Mouse (Mus musculus) limb, embryonic 15.5 days (tissue): ENCODE results near the gene Sgip1. TPM values are rescaled to one million over a fixed set of nuclear protein-coding genes. Genes with fewer than 3 reads are reported as not detected.

Experiments used
- ATAC-seq: fragments of 200-750 bp; cut with Nextera tagmentation; 2 replicates; pipeline ENCODE4 v1.8.0; 2017; ENCODE audit warnings: low read depth, moderate TSS enrichment; ENCODE audit not compliant: insufficient number of reproducible peaks, low FRiP score, low TSS enrichment
- H3K27ac ChIP-seq: fragments of 300-500 bp; sonication (generic); 2 replicates; pipeline ENCODE4 v1.5.1; 2015; ENCODE audit warnings: moderate library complexity, mild to moderate bottlenecking, inconsistent platforms
- H3K27me3 ChIP-seq: fragments of 300-500 bp; sonication (generic); 2 replicates; pipeline ENCODE4 v1.6.1; 2015; ENCODE audit warnings: inconsistent platforms
- H3K36me3 ChIP-seq: fragments of 300-500 bp; sonication (generic); 2 replicates; pipeline ENCODE4 v1.6.1; 2015; ENCODE audit warnings: inconsistent platforms
- H3K4me1 ChIP-seq: fragments of 300-500 bp; sonication (generic); 2 replicates; pipeline ENCODE4 v1.6.1; 2015; ENCODE audit warnings: inconsistent platforms
- H3K4me2 ChIP-seq: fragments of 300-500 bp; sonication (generic); 2 replicates; pipeline ENCODE4 v1.6.1; 2015; ENCODE audit warnings: mild to moderate bottlenecking, inconsistent platforms
- H3K4me3 ChIP-seq: fragments of 300-500 bp; sonication (generic); 2 replicates; pipeline ENCODE4 v1.5.1; 2015; ENCODE audit warnings: mild to moderate bottlenecking, inconsistent platforms
- H3K9ac ChIP-seq: fragments of 300-500 bp; sonication (generic); 2 replicates; pipeline ENCODE4 v1.6.1; 2015; ENCODE audit warnings: inconsistent platforms
- H3K9me3 ChIP-seq: fragments of 300-500 bp; sonication (generic); 2 replicates; pipeline ENCODE4 v1.6.1; 2016; ENCODE audit warnings: inconsistent platforms
- WGBS: fragments of 180-500 bp; shearing (Covaris S2); methylation state at CpG from one replicate; pipeline ENCODE4 v1.1.7; 2015; 5-methylcytosine and 5-hydroxymethylcytosine counted together
- polyA plus RNA-seq: library from polyadenylated mRNA; unstranded; fragments of >200 nt; fragmentation: Nextera tagmentation; extraction: Ambion mirVana; gene quantifications from 2 replicates; pipeline ENCODE4 v1.2.1, GENCODE M21; 2015

Sgip1 gene
- polyA plus RNA-seq, 1 experiment from 2014 or later, result 5.4 TPM

DNA sequence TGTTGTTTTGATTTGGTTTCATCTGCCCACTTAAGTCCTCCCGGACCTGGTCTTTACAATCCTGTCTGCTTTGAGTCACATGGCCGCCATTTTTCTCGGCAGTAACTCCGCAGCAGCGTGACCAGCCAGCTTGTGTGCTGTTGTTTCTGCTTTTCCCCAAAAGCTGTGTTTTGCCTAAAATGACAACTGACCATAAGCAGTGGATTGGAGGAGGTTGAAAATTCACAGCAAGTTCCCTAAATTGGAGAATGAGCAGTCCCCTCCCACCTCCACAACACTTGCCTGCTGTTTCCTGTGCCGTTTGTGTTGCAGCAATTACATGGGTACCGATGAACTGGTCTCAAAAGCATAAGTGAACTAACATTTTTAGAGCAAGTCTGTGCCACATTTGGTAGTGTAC, 189.6 kb downstream of the Sgip1 start:
- no peaks in the 10 kb centered on the region for H3K4me1 ChIP-seq
- H3K9me3 ChIP-seq, result no peaks in the 10 kb centered on the region
- no peak for ATAC-seq
- H3K27me3 ChIP-seq, result 0 out of 2 replicates have a peak, but pooled peaks cover 3% of the 10 kb centered on the region
- no peaks in the 10 kb centered on the region for H3K36me3 ChIP-seq
- no peak overlapping the region for H3K4me2 ChIP-seq
- 79% methylated on average over 7 of the region's 7 CpGs for WGBS
- H3K9ac ChIP-seq, result no peak overlapping the region
- no peak overlapping the region for H3K4me3 ChIP-seq
- no peak overlapping the region for H3K27ac ChIP-seq

DNA sequence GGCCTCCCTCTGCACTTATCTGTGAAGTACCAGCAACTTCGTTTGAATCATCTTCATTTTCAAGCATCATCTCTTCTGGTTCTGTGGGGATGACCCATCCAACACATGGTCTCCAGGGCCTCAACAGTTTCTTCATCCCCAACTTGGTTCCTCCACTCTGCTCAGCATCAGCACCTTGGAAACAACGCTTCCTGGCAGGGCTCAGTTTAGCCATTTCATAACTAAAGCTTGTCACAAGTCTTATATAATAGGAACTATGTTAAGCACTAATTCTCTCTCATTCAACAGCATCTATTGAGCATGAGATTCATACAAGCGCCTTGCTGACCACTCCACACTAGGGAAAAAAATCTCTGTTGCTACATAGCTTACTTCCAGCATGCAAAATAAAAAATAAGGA, 199.2 kb downstream of the Sgip1 start:
- no peaks in the 10 kb centered on the region for H3K36me3 ChIP-seq
- no peak for ATAC-seq
- no peak overlapping the region for H3K27ac ChIP-seq
- no peaks in the 10 kb centered on the region for H3K4me1 ChIP-seq
- no peak overlapping the region for H3K9ac ChIP-seq
- H3K4me3 ChIP-seq, result no peak overlapping the region
- WGBS, result 72% methylated on average over 3 of the region's 3 CpGs
- no peaks in the 10 kb centered on the region for H3K27me3 ChIP-seq
- H3K9me3 ChIP-seq, result no peaks in the 10 kb centered on the region
- H3K4me2 ChIP-seq, result no peak overlapping the region

DNA sequence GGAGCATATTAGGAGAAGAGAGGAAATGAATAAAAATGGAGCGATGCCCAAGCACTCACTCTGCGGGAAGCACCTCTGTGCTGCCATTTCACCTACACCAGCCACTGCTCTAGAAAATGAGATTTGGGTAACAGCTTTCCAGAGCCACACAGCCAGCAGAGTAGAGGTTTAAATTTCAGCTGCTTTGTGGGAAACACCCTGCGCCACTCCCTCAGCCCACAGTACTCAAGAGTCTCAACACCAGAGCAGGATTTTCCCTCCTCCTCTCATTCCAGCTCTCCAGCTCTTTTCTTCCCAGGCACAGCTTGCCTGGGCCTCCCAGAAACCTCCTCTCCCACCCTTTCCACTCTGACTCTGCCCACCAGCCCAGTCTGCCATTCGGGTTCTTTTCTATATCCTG, 199.6 kb downstream of the Sgip1 start:
- ATAC-seq, result no peak
- Histone ChIP-seq H3K27ac (no peak overlapping the region), H3K9ac (no peak overlapping the region), H3K4me1 (no peaks in the 10 kb centered on the region), H3K4me3 (no peak overlapping the region), H3K4me2 (no peak overlapping the region), H3K36me3 (no peaks in the 10 kb centered on the region), H3K27me3 (no peaks in the 10 kb centered on the region), H3K9me3 (no peaks in the 10 kb centered on the region)
- WGBS, result 72% methylated on average over 4 of the region's 4 CpGs

DNA sequence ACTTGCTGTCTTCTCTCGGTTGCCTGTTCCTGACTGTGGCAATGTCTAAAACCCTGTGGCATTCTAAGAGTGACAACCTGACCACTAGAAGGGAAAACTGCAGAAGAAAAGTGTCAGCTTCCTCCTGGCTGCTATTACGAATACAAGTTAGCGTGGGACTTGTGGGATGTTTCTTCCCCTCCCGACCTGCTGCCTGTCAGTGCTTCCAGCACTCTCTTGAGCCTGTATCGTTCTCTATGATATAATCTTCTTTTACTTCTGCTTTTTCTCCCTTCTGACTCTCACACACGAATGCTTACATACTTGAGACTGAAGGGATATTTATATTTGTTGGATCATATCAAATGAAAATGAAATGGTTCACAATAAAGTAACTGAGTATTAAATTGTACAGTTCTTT, 203.2 kb downstream of the Sgip1 start:
- Histone ChIP-seq H3K9ac (no peak overlapping the region), H3K9me3 (no peaks in the 10 kb centered on the region), H3K27ac (no peak overlapping the region), H3K27me3 (no peaks in the 10 kb centered on the region), H3K4me3 (no peak overlapping the region), H3K36me3 (no peaks in the 10 kb centered on the region), H3K4me1 (no peaks in the 10 kb centered on the region), H3K4me2 (no peak overlapping the region)
- ATAC-seq, result no peak
- 71% methylated on average over 6 of the region's 6 CpGs for WGBS

DNA sequence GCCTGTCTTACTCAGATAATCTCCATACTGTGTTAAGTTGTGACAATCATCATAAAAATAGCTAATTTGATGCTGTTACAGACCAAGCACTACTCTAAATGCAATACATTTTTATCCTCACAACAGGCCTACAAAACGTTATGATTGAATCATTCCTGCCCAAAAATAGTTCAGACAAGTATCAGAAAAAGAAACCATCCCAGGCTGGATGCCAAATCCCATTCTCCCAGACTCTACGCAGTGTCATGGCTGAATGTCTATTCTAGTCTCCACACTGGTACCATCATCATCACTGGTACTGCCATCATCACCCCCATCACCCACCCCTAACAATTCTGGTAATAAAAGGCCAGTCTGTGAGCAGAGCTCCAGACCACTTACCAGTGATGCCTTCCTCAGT, 211.4 kb downstream of the Sgip1 start:
- 69% methylated on average over 2 of the region's 2 CpGs for WGBS
- ATAC-seq, result no peak

DNA sequence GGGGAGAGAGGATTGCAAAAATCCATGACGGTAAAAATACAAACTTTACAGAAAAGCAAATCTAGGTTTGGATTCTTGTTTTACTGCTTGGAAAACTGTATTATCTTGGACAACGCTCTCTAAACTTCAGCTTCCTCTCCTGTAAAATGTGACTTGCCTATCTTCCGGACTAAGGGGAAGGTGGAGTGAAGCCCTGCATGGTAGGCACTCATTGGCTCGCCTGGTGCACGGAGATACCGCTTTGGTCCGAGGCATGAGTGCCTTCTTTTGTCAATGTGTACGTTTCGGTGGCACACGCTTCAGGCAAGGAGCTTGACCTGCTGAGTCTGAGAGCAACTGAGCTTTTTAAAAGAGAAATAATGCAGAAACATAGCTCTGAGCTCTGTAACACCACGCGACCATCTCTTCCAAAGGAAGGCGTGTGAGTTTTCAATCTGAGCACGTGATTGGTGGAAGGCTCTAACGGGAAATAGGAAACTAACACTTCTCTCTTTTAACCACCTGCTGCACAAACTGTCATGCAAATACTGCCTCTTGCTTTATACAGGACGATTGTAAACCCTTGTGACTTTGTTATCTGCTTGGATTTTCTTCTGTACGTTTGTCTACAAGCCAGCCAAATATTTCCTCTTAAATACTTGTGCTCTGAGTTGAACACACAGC, 214.3 kb downstream of the Sgip1 start:
- H3K9me3 ChIP-seq, result no peaks in the 10 kb centered on the region
- H3K36me3 ChIP-seq, result no peaks in the 10 kb centered on the region
- ATAC-seq, result no peak
- 70% methylated on average over 17 of the region's 17 CpGs for WGBS
- H3K4me2 ChIP-seq, result no peak overlapping the region
- H3K4me3 ChIP-seq, result no peak overlapping the region
- no peaks in the 10 kb centered on the region for H3K4me1 ChIP-seq
- H3K27ac ChIP-seq, result no peak overlapping the region
- H3K27me3 ChIP-seq, result no peaks in the 10 kb centered on the region
- H3K9ac ChIP-seq, result no peak overlapping the region

More for the DNA sequence above, 211.4 kb downstream of the Sgip1 start:
- no peaks in the 10 kb centered on the region for H3K9me3 ChIP-seq
- H3K4me1 ChIP-seq, result no peaks in the 10 kb centered on the region
- H3K27ac ChIP-seq, result no peak overlapping the region
- no peak overlapping the region for H3K9ac ChIP-seq
- no peaks in the 10 kb centered on the region for H3K36me3 ChIP-seq
- no peak overlapping the region for H3K4me2 ChIP-seq
- H3K27me3 ChIP-seq, result no peaks in the 10 kb centered on the region
- H3K4me3 ChIP-seq, result no peak overlapping the region

DNA sequence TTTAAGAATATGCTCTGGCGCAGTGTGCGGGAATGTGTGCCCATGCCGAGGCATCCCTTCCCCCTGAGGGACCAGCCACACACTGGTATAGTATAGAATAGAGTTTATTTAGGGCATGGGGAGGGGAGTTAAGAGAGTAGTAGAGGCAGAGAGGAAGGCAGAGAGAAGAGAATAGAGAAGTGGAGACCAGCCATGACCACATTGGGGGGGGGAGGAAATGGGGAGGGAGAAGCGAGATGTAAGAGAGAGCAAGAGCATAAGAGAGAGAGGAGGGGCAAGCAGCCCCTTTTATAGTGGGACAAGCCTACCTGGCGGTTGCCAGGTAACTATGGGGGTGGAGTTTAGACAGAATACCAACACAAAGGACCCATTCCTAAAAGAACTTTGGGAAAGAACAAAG, 218.3 kb downstream of the Sgip1 start:
- ATAC-seq, result no peak
- Histone ChIP-seq H3K4me2 (no peak overlapping the region), H3K36me3 (no peaks in the 10 kb centered on the region), H3K27me3 (no peaks in the 10 kb centered on the region), H3K4me3 (no peak overlapping the region), H3K9me3 (no peaks in the 10 kb centered on the region), H3K27ac (no peak overlapping the region), H3K4me1 (no peaks in the 10 kb centered on the region), H3K9ac (no peak overlapping the region)
- 88% methylated on average over 5 of the region's 5 CpGs for WGBS

DNA sequence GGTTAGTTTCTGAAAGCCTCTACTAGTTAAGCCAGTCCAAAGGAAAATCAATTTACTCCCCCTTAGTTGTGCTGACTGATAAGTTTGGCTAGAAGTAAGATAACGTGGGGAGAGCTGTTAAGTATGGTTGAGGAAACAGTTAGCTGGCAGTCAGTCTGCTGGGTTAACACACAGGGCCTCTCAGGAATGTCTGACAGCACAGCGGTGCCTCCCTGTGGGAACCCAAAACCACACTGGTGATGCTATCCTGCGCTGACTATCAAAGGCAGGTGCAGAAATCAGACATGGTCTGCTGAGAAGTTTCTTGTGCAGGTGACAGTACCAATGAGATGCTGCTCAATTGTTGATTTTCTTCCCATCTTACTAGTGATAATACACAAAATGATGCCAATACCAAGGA, 223.1 kb downstream of the Sgip1 start:
- WGBS, result 66% methylated on average over 3 of the region's 3 CpGs
- ATAC-seq, result no peak
- H3K4me3 ChIP-seq, result no peak overlapping the region
- H3K27ac ChIP-seq, result no peak overlapping the region
- no peak overlapping the region for H3K4me2 ChIP-seq
- H3K36me3 ChIP-seq, result no peaks in the 10 kb centered on the region
- H3K4me1 ChIP-seq, result no peaks in the 10 kb centered on the region
- no peak overlapping the region for H3K9ac ChIP-seq
- H3K27me3 ChIP-seq, result no peaks in the 10 kb centered on the region
- H3K9me3 ChIP-seq, result no peaks in the 10 kb centered on the region

DNA sequence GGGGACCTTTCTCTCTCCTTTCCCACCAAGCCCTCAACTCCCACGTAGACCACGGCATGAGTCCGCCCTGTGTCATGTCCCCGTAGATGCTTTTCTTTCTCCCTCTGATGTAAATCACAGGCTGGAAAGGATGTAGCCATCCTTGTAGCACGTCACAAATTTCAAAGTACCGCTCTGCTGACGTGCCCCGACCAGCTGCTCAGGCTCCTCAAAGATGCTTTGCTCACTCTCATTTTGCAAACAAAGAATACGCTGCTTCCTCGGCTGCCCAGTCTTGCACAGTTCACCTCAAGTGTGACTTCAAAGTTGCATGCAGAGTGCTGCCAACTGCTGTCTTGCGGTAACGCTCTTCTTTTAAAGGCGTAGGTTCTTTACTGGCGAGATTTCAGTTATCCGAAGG, 226.7 kb downstream of the Sgip1 start:
- Histone ChIP-seq H3K27ac (no peak overlapping the region), H3K9me3 (no peaks in the 10 kb centered on the region), H3K36me3 (no peaks in the 10 kb centered on the region), H3K4me1 (no peaks in the 10 kb centered on the region), H3K27me3 (no peaks in the 10 kb centered on the region), H3K4me3 (no peak overlapping the region), H3K4me2 (no peak overlapping the region), H3K9ac (no peak overlapping the region)
- WGBS, result 88% methylated on average over 15 of the region's 15 CpGs
- no peak for ATAC-seq

DNA sequence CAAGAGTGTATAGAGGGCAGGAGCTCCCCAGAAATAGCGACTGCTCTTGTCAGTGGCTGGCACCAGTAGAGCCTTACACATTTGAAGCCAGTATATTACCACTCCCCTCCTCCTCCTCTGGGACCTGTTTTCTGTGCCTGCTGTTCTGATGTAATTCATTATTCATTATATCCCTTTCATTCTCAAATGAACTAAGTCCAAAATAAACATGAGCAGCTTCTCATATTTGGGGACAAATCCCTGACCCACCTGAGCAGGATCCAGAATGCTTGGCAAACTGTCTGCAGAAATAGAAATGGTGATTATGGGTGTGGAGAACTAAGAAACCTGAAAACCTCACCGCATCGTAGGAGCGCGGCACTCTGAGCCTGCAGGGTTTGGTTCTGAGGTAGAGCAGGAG, 228.5 kb downstream of the Sgip1 start:
- H3K4me3 ChIP-seq, result no peak overlapping the region
- H3K27me3 ChIP-seq, result no peaks in the 10 kb centered on the region
- ATAC-seq, result no peak
- H3K9me3 ChIP-seq, result no peaks in the 10 kb centered on the region
- H3K36me3 ChIP-seq, result no peaks in the 10 kb centered on the region
- no peak overlapping the region for H3K27ac ChIP-seq
- H3K4me2 ChIP-seq, result no peak overlapping the region
- 69% methylated on average over 5 of the region's 5 CpGs for WGBS
- H3K9ac ChIP-seq, result no peak overlapping the region
- H3K4me1 ChIP-seq, result no peaks in the 10 kb centered on the region

DNA sequence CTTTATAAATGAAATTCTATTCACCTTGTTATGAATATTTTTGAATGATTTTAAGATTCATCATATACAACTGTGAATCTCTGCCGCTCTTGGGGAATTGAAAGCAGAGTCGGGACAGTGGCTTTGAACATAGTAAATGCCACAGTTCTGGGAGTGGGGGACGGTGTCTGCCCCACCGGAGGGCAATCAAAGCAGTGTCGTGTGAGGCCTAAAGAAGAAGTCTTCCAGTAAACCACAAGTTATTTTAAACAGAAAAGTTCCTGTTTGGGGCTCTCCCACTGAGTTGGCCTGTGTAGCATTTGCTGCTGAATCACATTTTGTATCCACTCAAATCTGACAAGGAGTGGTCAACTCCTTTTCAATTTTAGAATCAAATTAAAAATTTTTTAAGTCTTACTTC, 230.1 kb downstream of the Sgip1 start:
- no peaks in the 10 kb centered on the region for H3K4me1 ChIP-seq
- H3K27ac ChIP-seq, result no peak overlapping the region
- no peaks in the 10 kb centered on the region for H3K9me3 ChIP-seq
- no peak overlapping the region for H3K4me3 ChIP-seq
- no peaks in the 10 kb centered on the region for H3K36me3 ChIP-seq
- H3K4me2 ChIP-seq, result no peak overlapping the region
- 0 out of 2 replicates have a peak, but pooled peaks cover 1% of the 10 kb centered on the region for H3K27me3 ChIP-seq
- no peak for ATAC-seq
- no peak overlapping the region for H3K9ac ChIP-seq
- WGBS, result 61% methylated on average over 5 of the region's 5 CpGs

DNA sequence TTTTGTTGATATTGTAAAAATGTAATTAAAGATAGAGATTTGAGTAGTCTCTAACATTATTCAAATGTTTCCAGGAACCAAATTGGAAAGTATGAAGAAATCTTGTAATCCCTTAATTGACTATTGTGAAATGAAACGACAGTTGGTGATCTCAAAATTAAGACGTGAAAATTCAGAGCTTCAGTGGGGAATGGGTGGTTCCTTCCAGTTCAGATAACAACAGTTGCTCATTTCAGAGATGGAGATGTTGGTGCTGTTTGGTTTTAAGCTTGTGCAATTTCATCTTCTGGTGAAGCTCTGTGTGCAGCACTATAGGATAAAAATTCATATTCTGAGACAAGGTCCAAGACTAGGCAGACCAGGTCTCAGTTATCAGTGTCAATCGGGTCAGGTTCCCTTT, 231.0 kb downstream of the Sgip1 start:
- no peaks in the 10 kb centered on the region for H3K4me1 ChIP-seq
- no peaks in the 10 kb centered on the region for H3K9me3 ChIP-seq
- H3K4me2 ChIP-seq, result no peak overlapping the region
- H3K36me3 ChIP-seq, result no peaks in the 10 kb centered on the region
- H3K9ac ChIP-seq, result no peak overlapping the region
- no peak overlapping the region for H3K27ac ChIP-seq
- H3K4me3 ChIP-seq, result no peak overlapping the region
- WGBS, result 82% methylated on average over 3 of the region's 3 CpGs
- no peak for ATAC-seq
- 0 out of 2 replicates have a peak, but pooled peaks cover 3% of the 10 kb centered on the region for H3K27me3 ChIP-seq

DNA sequence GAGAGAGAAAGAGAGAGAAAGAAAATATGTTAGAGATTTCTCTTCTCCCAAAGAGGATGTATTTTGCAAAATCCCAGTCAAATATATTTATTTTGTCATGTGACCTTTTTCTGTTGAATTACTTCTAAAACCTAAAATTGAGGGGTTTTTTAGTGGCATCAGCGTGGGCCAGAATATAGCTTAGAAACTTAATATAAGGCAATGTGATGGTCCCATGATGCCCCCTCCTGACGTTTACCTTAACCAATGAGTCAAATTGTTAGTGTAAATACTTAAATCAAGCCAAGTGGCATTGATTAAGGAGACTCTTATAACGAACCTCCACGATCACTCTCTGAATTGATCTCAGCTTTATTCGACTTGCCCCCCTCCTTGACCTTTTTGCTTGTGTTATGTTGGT, 233.1 kb downstream of the Sgip1 start:
- WGBS, result 52% methylated on average over 5 of the region's 5 CpGs
- H3K27ac ChIP-seq, result no peak overlapping the region
- no peaks in the 10 kb centered on the region for H3K9me3 ChIP-seq
- ATAC-seq, result no peak
- H3K27me3 ChIP-seq, result 0 out of 2 replicates have a peak, but pooled peaks cover 3% of the 10 kb centered on the region
- no peak overlapping the region for H3K4me3 ChIP-seq
- H3K4me2 ChIP-seq, result no peak overlapping the region
- H3K9ac ChIP-seq, result no peak overlapping the region
- H3K4me1 ChIP-seq, result peaks cover 9% of the 10 kb centered on the region
- no peaks in the 10 kb centered on the region for H3K36me3 ChIP-seq
